Mouse (Mus musculus) kidney, adult 2 months (tissue): ENCODE results near the gene 4930596D02Rik. TPM values are rescaled to one million over a fixed set of nuclear protein-coding genes. Genes with fewer than 3 reads are reported as not detected.

ENCODE experiments used
- DNase-seq: peaks from one replicate; pipeline ENCODE4 v3.0.0; 2021
- H3K27ac ChIP-seq: fragments of 200-500 bp; 2 replicates; pipeline ENCODE4 v1.5.1; 2012; ENCODE audit warnings: low read depth, low read length, control low read depth, inconsistent platforms; ENCODE audit not compliant: insufficient read depth
- H3K27me3 ChIP-seq: fragments of 200-500 bp; replicated peaks from 2 replicates; pipeline ENCODE4 v1.6.1; 2012; ENCODE audit warnings: mild to moderate bottlenecking, moderate library complexity, low read length, inconsistent platforms; ENCODE audit not compliant: control insufficient read depth, insufficient read depth
- H3K36me3 ChIP-seq: fragments of 200-500 bp; 2 replicates; pipeline ENCODE4 v1.6.1; 2012; ENCODE audit warnings: mild to moderate bottlenecking, moderate library complexity, low read length, inconsistent platforms; ENCODE audit not compliant: control insufficient read depth, insufficient read depth
- H3K4me1 ChIP-seq: fragments of 200-500 bp; 2 replicates; pipeline ENCODE4 v1.6.1; 2011; ENCODE audit warnings: low read length; ENCODE audit not compliant: control insufficient read depth, insufficient read depth
- H3K4me3 ChIP-seq: fragments of 200-500 bp; 2 replicates; pipeline ENCODE4 v1.5.1; 2011; ENCODE audit warnings: mild to moderate bottlenecking, low read depth, low read length, control low read depth; ENCODE audit not compliant: insufficient read depth
- CTCF ChIP-seq: fragments of 200-500 bp; conservative IDR thresholded peaks from 2 replicates; pipeline ENCODE4 v1.5.1; 2011; ENCODE audit warnings: low read depth, mild to moderate bottlenecking, control low read depth, low read length, moderate library complexity, mixed read lengths; ENCODE audit not compliant: insufficient read depth, insufficient read length
- POLR2A ChIP-seq: fragments of 200-500 bp; IDR thresholded peaks from one replicate; pipeline ENCODE4 v1.6.1; 2011; ENCODE audit warnings: low read depth, low read length, control low read depth
- WGBS: fragments of 180-500 bp; shearing (Covaris S2); methylation state at CpG from one replicate; pipeline ENCODE4 v1.1.7; 2018; 5-methylcytosine and 5-hydroxymethylcytosine counted together
- polyA plus RNA-seq: library from polyadenylated mRNA; depleted of rRNA; stranded (reverse); fragments of >200 nt; gene quantifications from 2 replicates; pipeline ENCODE4 v1.2.3, GENCODE M21; 2012; rRNA removed

Gene 4930596D02Rik
- polyA plus RNA-seq: 0.08 TPM in 1 of 2 replicates, not detected in the other

- Histone ChIP-seq H3K27ac (no peak within 1 kb of the TSS), H3K27me3 (no peaks in the 10 kb centered on the region), H3K4me1 (no peaks in the 10 kb centered on the region), H3K4me3 (no peak within 1 kb of the TSS), H3K36me3 (no peaks in the 10 kb centered on the region)
- no peak for TF ChIP-seq CTCF
- no peak for TF ChIP-seq POLR2A
- no peak for DNase-seq
- 58% methylated on average over 4 of the region's 4 CpGs for WGBS
These were observed at the start of gene 4930596D02Rik for GRCm38 (mm10) chr14:35811878-35812277. Gene 4930596D02Rik (minus strand): TSS chr14:35811978.

- Histone ChIP-seq H3K4me1 (no peaks in the 10 kb centered on the region), H3K36me3 (no peaks in the 10 kb centered on the region), H3K27me3 (no peaks in the 10 kb centered on the region), H3K27ac (no peak overlapping the region), H3K4me3 (no peak overlapping the region)
- WGBS: 49% methylated on average over 1 of the region's 1 CpGs
- TF ChIP-seq CTCF: no peak
- no peak for TF ChIP-seq POLR2A
- DNase-seq: no peak
These were observed 41.5 kb upstream of the 4930596D02Rik start for GRCm38 (mm10) chr14:35853254-35853653.

- no peak overlapping the region for H3K4me3 ChIP-seq
- no peak overlapping the region for H3K27ac ChIP-seq
- no peak for DNase-seq
- TF ChIP-seq CTCF: no peak
- no peak for TF ChIP-seq POLR2A
- H3K4me1 ChIP-seq: no peaks in the 10 kb centered on the region
- H3K27me3 ChIP-seq: no peaks in the 10 kb centered on the region
- no peaks in the 10 kb centered on the region for H3K36me3 ChIP-seq
- 39% methylated on average over 6 of the region's 6 CpGs for WGBS
These were observed 33.5 kb upstream of the 4930596D02Rik start for GRCm38 (mm10) chr14:35845271-35845670.

- WGBS: 73% methylated on average over 7 of the region's 7 CpGs
These were observed 30.4 kb upstream of the 4930596D02Rik start for GRCm38 (mm10) chr14:35842111-35842721.

GRCm38 (mm10) chr14:35792656-35793213, 19.0 kb downstream of the 4930596D02Rik start:
- 65% methylated on average over 3 of the region's 3 CpGs for whole genome bisulfite sequencing
- H3K4me3 ChIP-seq: no peak overlapping the region
- DNase-seq: no peak
- no peaks in the 10 kb centered on the region for H3K36me3 ChIP-seq
- no peaks in the 10 kb centered on the region for H3K27me3 ChIP-seq
- H3K4me1 ChIP-seq: no peaks in the 10 kb centered on the region
- TF ChIP-seq POLR2A (no peak), CTCF (no peak)
- no peak overlapping the region for H3K27ac ChIP-seq

More at GRCm38 (mm10) chr14:35842111-35842721, 30.4 kb upstream of the 4930596D02Rik start:
- no peaks in the 10 kb centered on the region for H3K36me3 ChIP-seq
- no peak overlapping the region for H3K4me3 ChIP-seq
- H3K4me1 ChIP-seq: no peaks in the 10 kb centered on the region
- no peak for TF ChIP-seq CTCF
- TF ChIP-seq POLR2A: no peak
- no peak for DNase-seq
- H3K27ac ChIP-seq: no peak overlapping the region
- no peaks in the 10 kb centered on the region for H3K27me3 ChIP-seq

GRCm38 (mm10) chr14:35780033-35780432, 31.7 kb downstream of the 4930596D02Rik start:
- 84% methylated on average over 3 of the region's 3 CpGs for WGBS
- Histone ChIP-seq H3K36me3 (no peaks in the 10 kb centered on the region), H3K27me3 (no peaks in the 10 kb centered on the region), H3K4me3 (no peak overlapping the region), H3K4me1 (no peaks in the 10 kb centered on the region), H3K27ac (no peak overlapping the region)
- TF ChIP-seq POLR2A (no peak), CTCF (no peak)
- DNase-seq: no peak

GRCm38 (mm10) chr14:35773306-35773705, 38.5 kb downstream of the 4930596D02Rik start:
- DNase-seq: no peak
- TF ChIP-seq CTCF: no peak
- no peak for TF ChIP-seq POLR2A
- 82% methylated on average over 1 of the region's 1 CpGs for WGBS

More at GRCm38 (mm10) chr14:35773306-35773705, 38.5 kb downstream of the 4930596D02Rik start:
- Histone ChIP-seq H3K27ac (no peak overlapping the region), H3K4me1 (no peaks in the 10 kb centered on the region), H3K4me3 (no peak overlapping the region), H3K27me3 (no peaks in the 10 kb centered on the region), H3K36me3 (no peaks in the 10 kb centered on the region)
